Mouse (Mus musculus) liver, embryonic 13.5 days (tissue): ENCODE data around the gene Stx12. TPM values are rescaled to one million over a fixed set of nuclear protein-coding genes. Genes with fewer than 3 reads are reported as not detected.

Experiments used
- ATAC-seq: fragments of 200-750 bp; cut with Nextera tagmentation; 2 replicates; pipeline ENCODE4 v1.8.0; 2017; ENCODE audit warnings: low read depth, mild to moderate bottlenecking, moderate number of reproducible peaks, moderate library complexity
- DNase-seq: peaks from one replicate; pipeline ENCODE4 v3.0.0; 2022
- H3K27ac ChIP-seq: fragments of 300-500 bp; sonication (generic); 2 replicates; pipeline ENCODE4 v1.5.1; 2015; ENCODE audit warnings: moderate library complexity, mild to moderate bottlenecking, inconsistent platforms
- H3K27me3 ChIP-seq: fragments of 300-500 bp; sonication (generic); 2 replicates; pipeline ENCODE4 v1.6.1; 2015; ENCODE audit warnings: mild to moderate bottlenecking, inconsistent platforms
- H3K36me3 ChIP-seq: fragments of 300-500 bp; sonication (generic); 2 replicates; pipeline ENCODE4 v1.6.1; 2015; ENCODE audit warnings: mild to moderate bottlenecking, inconsistent platforms
- H3K4me1 ChIP-seq: fragments of 300-500 bp; sonication (generic); replicated peaks from 2 replicates; pipeline ENCODE4 v1.6.1; 2015; ENCODE audit warnings: inconsistent platforms
- H3K4me2 ChIP-seq: fragments of 300-500 bp; sonication (generic); 2 replicates; pipeline ENCODE4 v1.6.1; 2015; ENCODE audit warnings: inconsistent platforms, mild to moderate bottlenecking, moderate library complexity
- H3K4me3 ChIP-seq: fragments of 300-500 bp; sonication (generic); replicated peaks from 2 replicates; pipeline ENCODE4 v1.5.1; 2015; ENCODE audit warnings: mild to moderate bottlenecking, inconsistent platforms
- H3K9ac ChIP-seq: fragments of 300-500 bp; sonication (generic); 2 replicates; pipeline ENCODE4 v1.6.1; 2015; ENCODE audit warnings: mild to moderate bottlenecking, inconsistent platforms
- H3K9me3 ChIP-seq: fragments of 300-500 bp; sonication (generic); replicated peaks from 2 replicates; pipeline ENCODE4 v1.6.1; 2016; ENCODE audit warnings: inconsistent platforms
- WGBS: fragments of 180-500 bp; shearing (Covaris S2); methylation state at CpG from one replicate; pipeline ENCODE4 v1.1.7; 2015; ENCODE audit not compliant: insufficient replicate concordance; 5-methylcytosine and 5-hydroxymethylcytosine counted together
- polyA plus RNA-seq: library from polyadenylated mRNA; unstranded; fragments of >200 nt; fragmentation: Nextera tagmentation; extraction: Ambion mirVana; gene quantifications from 2 replicates; pipeline ENCODE4 v1.2.1, GENCODE M21; 2015

Stx12 gene
- polyA plus RNA-seq, 1 experiment from 2014 or later: 17.6 TPM

GRCm38 (mm10) chr4:132904765-132905309 lies 20.5 kb upstream of the Stx12 start:
- Histone ChIP-seq H3K4me2 (no peak overlapping the region), H3K4me1 (peaks cover 4% of the 10 kb centered on the region), H3K9ac (no peak overlapping the region), H3K4me3 (no peak overlapping the region), H3K27ac (no peak overlapping the region), H3K36me3 (peaks cover 69% of the 10 kb centered on the region), H3K9me3 (no peaks in the 10 kb centered on the region), H3K27me3 (no peaks in the 10 kb centered on the region)
- WGBS: 75% methylated on average over 9 of the region's 9 CpGs
- DNase-seq (no peak), ATAC-seq (no peak)

- Histone ChIP-seq H3K9me3 (no peaks in the 10 kb centered on the region), H3K4me2 (no peak overlapping the region), H3K27me3 (no peaks in the 10 kb centered on the region), H3K4me1 (peaks cover 4% of the 10 kb centered on the region), H3K9ac (no peak overlapping the region), H3K36me3 (peaks cover 65% of the 10 kb centered on the region), H3K27ac (no peak overlapping the region), H3K4me3 (no peak overlapping the region)
- no peak for ATAC-seq
- 56% methylated on average over 2 of the region's 2 CpGs for WGBS
- DNase-seq: no peak
Observed at GRCm38 (mm10) chr4:132904071-132904470, 19.8 kb upstream of the Stx12 start.

GRCm38 (mm10) chr4:132898197-132898596 lies 13.9 kb upstream of the Stx12 start:
- no peak overlapping the region for H3K27ac ChIP-seq
- H3K27me3 ChIP-seq: peaks cover 5% of the 10 kb centered on the region; the same call in 1 of the 2 replicates
- H3K36me3 ChIP-seq: peaks cover 32% of the 10 kb centered on the region
- H3K4me2 ChIP-seq: no peak overlapping the region
- no peaks in the 10 kb centered on the region for H3K9me3 ChIP-seq
- no peak for ATAC-seq
- WGBS: 73% methylated on average over 9 of the region's 9 CpGs
- peaks cover 8% of the 10 kb centered on the region for H3K4me1 ChIP-seq
- H3K4me3 ChIP-seq: no peak overlapping the region
- no peak for DNase-seq
- H3K9ac ChIP-seq: no peak overlapping the region

- no peak overlapping the region for H3K4me3 ChIP-seq
- WGBS: 18% methylated on average over 7 of the region's 7 CpGs
- 0 out of 2 replicates have a peak overlapping the region, but pooled peaks have one; percentile 10 for H3K9ac ChIP-seq
- no peak overlapping the region for H3K4me2 ChIP-seq
- peaks cover 8% of the 10 kb centered on the region for H3K4me1 ChIP-seq
- peaks cover 5% of the 10 kb centered on the region; the same call in 1 of the 2 replicates for H3K27me3 ChIP-seq
- no peaks in the 10 kb centered on the region for H3K36me3 ChIP-seq
- no peak overlapping the region for H3K27ac ChIP-seq
- DNase-seq (no peak), ATAC-seq (no peak)
- H3K9me3 ChIP-seq: no peaks in the 10 kb centered on the region
Observed at GRCm38 (mm10) chr4:132894402-132894801, 10.1 kb upstream of the Stx12 start.

GRCm38 (mm10) chr4:132884844-132885374 lies 600 bp upstream of the Stx12 start:
- H3K4me3 ChIP-seq: peak overlapping the region; percentile 96
- peak overlapping the region; percentile 97 for H3K9ac ChIP-seq
- H3K27me3 ChIP-seq: no peaks in the 10 kb centered on the region
- no peaks in the 10 kb centered on the region for H3K9me3 ChIP-seq
- ATAC-seq (peak; percentile 1; the same call in 1 of the 2 replicates), DNase-seq (no peak)
- WGBS: 9% methylated on average over 9 of the region's 9 CpGs
- H3K4me1 ChIP-seq: peaks cover 38% of the 10 kb centered on the region
- H3K4me2 ChIP-seq: peak overlapping the region; percentile 96
- peaks cover 8% of the 10 kb centered on the region for H3K36me3 ChIP-seq
- H3K27ac ChIP-seq: peak overlapping the region; percentile 91

GRCm38 (mm10) chr4:132883561-132884063 lies 697 bp downstream of the Stx12 start:
- ATAC-seq (no peak), DNase-seq (no peak)
- H3K9me3 ChIP-seq: no peaks in the 10 kb centered on the region
- H3K36me3 ChIP-seq: peaks cover 13% of the 10 kb centered on the region
- peak overlapping the region; percentile 96 for H3K4me2 ChIP-seq
- H3K4me1 ChIP-seq: peaks cover 38% of the 10 kb centered on the region
- under 1% methylated on average over 21 of the region's 21 CpGs for WGBS
- peak overlapping the region; percentile 91 for H3K27ac ChIP-seq
- peak overlapping the region; percentile 96 for H3K4me3 ChIP-seq
- H3K9ac ChIP-seq: peak overlapping the region; percentile 97
- no peaks in the 10 kb centered on the region for H3K27me3 ChIP-seq

- H3K36me3 ChIP-seq: peaks cover 33% of the 10 kb centered on the region
- no peaks in the 10 kb centered on the region for H3K9me3 ChIP-seq
- no peaks in the 10 kb centered on the region for H3K27me3 ChIP-seq
- H3K4me3 ChIP-seq: no peak overlapping the region
- peak overlapping the region; percentile 45; the same call in 1 of the 2 replicates for H3K27ac ChIP-seq
- DNase-seq (no peak), ATAC-seq (no peak)
- 74% methylated on average over 7 of the region's 7 CpGs for WGBS
- no peak overlapping the region for H3K9ac ChIP-seq
- peaks cover 48% of the 10 kb centered on the region for H3K4me1 ChIP-seq
- no peak overlapping the region for H3K4me2 ChIP-seq
Observed at GRCm38 (mm10) chr4:132874363-132875097, 9.8 kb downstream of the Stx12 start.

DNA sequence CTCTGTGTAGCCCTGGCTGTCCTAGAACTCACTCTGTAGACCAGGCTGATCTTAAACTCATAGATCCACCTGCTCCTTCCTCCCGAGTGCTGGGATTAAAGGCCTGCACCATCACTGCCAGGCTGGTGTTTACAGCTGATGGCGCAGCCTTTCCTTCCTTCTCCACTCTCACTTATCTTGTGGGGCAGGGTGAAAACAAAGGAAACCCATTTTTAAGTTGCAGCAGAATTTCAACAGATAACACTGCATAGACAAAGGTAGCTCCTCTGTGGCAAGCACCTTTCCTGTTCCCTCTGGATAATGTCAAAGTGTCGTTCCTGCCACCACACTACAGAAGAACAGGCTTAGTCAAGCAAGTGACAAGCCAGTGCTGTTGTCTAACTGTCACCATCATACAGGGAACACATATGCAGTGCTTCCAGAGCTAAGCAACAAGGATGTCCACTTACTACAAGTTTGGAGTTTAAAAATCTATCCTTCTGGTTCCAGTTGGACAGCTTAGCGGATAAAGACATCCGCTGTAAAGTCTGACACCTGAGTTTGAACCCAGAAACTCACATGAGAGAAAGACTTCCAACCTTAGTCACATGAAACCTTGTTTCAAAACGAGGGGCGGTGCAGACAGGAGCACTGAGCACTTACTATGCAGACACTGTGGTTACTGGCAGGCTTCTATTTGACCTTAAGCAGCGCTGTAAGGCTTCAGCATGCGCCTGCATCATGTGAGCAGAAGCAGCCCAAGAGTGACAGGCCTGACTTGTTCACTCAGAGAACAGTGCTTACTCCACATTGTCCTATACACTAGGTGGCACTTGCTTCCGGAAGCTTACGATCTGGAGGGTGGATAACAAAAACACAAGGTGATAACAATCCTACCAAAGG lies 10.6 kb downstream of the Stx12 start:
- peak; percentile 31; the same call in 1 of the 2 replicates for ATAC-seq
- Histone ChIP-seq H3K4me2 (no peak overlapping the region), H3K27ac (peak overlapping the region; percentile 45), H3K9me3 (no peaks in the 10 kb centered on the region), H3K27me3 (no peaks in the 10 kb centered on the region), H3K9ac (0 out of 2 replicates have a peak overlapping the region, but pooled peaks have one; percentile 7), H3K4me3 (no peak overlapping the region), H3K36me3 (peaks cover 39% of the 10 kb centered on the region), H3K4me1 (peaks cover 48% of the 10 kb centered on the region)
- 56% methylated on average over 11 of the region's 11 CpGs for WGBS
- no peak for DNase-seq

DNA sequence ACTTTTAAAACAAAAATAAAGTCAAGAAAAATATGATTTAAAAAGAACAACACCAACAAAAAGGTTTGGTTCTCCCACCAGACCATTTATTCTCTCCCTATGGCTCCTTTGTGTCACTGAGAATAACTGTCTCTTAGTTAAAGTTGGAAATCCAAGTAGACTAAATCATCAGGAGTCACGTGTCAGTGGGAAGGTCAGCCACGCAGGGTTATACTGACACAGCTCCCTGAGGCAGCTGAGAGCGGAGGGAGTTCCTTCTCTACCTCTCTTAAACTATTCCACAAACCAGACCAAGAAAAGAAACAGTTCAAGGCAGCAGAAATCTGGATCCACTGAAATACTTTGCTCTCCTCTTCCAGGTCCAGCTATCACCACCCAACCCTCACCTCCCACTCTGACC lies 13.2 kb downstream of the Stx12 start:
- 88% methylated on average over 3 of the region's 3 CpGs for WGBS
- no peak overlapping the region for H3K9ac ChIP-seq
- peaks cover 60% of the 10 kb centered on the region for H3K36me3 ChIP-seq
- no peak overlapping the region for H3K4me3 ChIP-seq
- H3K9me3 ChIP-seq: no peaks in the 10 kb centered on the region
- H3K27me3 ChIP-seq: no peaks in the 10 kb centered on the region
- ATAC-seq (no peak), DNase-seq (no peak)
- no peak overlapping the region for H3K27ac ChIP-seq
- peaks cover 43% of the 10 kb centered on the region for H3K4me1 ChIP-seq
- no peak overlapping the region for H3K4me2 ChIP-seq

DNA sequence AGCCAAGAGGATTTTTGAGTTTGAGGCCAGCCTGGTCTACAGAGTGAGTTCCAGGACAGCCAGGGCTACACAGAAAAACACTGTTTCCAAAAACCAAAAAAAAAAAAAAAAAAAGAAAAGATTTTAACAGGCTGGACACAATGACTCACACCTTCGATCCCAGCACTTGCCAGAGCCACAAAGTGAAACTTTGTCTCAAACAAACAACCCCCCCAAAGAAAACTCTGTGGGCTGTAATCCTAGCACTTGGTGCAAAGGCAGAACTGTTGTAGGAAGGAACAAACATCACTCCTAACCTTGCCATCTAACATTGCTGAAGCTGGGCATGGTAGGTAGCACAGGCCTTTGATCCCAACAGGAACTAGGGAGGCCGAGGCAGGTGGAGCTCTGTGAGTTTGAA lies 19.5 kb downstream of the Stx12 start:
- Histone ChIP-seq H3K4me3 (no peak overlapping the region), H3K9ac (no peak overlapping the region), H3K27me3 (no peaks in the 10 kb centered on the region), H3K9me3 (no peaks in the 10 kb centered on the region), H3K36me3 (peaks cover 84% of the 10 kb centered on the region), H3K4me2 (no peak overlapping the region), H3K4me1 (peaks cover 18% of the 10 kb centered on the region), H3K27ac (no peak overlapping the region)
- no peak for DNase-seq
- WGBS: 78% methylated on average over 2 of the region's 2 CpGs
- ATAC-seq: no peak

- DNase-seq (no peak), ATAC-seq (no peak)
- Histone ChIP-seq H3K4me3 (no peak overlapping the region), H3K9me3 (no peaks in the 10 kb centered on the region), H3K27ac (no peak overlapping the region), H3K36me3 (peaks cover 82% of the 10 kb centered on the region), H3K9ac (no peak overlapping the region), H3K4me2 (no peak overlapping the region), H3K4me1 (peaks cover 17% of the 10 kb centered on the region), H3K27me3 (no peaks in the 10 kb centered on the region)
- WGBS: 88% methylated on average over 13 of the region's 13 CpGs
Observed at GRCm38 (mm10) chr4:132863012-132863411, 21.3 kb downstream of the Stx12 start.
